Mouse (Mus musculus) bone marrow macrophage, adult 2 months (primary cell): Measurements from ENCODE around the gene Nudt12.

Experiments used
- CTCF ChIP-seq: IDR thresholded peaks from 2 replicates; pipeline ENCODE4 v1.5.1; 2012; ENCODE audit warnings: low read depth, mild to moderate bottlenecking, low read length, moderate library complexity
- POLR2A ChIP-seq: IDR thresholded peaks from 2 replicates; pipeline ENCODE4 v1.6.1; 2012; ENCODE audit warnings: mild to moderate bottlenecking, low read depth, low read length, borderline replicate concordance

DNA sequence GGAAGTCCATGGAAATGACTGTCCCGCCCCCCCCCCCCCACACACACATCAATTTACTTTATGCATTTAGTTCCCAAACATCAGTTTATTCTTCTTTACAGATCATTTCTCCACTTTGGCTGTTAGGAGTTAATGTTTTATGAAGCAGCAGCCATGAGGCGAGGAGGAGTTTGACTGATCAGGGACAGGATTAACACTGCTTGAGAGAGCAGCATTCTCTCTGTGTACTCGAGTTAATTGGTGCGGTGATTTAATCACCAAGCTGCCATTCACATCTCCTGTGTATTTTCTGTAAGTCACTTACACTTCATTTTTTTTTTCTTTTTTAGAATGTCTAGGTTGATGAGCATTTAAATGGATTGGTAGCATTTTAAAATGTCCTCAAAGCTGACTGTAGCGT, 10.8 kb upstream of the Nudt12 start:
- TF ChIP-seq CTCF (no peak), POLR2A (no peak)
